Mouse (Mus musculus): ENCODE measurements at regions not wholly inside any gene's neighbourhood (a gene's known extent, or its start where the extent isn't known, plus 50 kb on each side); places are given as distances from the start of the nearest gene placed in this dataset.

DNA sequence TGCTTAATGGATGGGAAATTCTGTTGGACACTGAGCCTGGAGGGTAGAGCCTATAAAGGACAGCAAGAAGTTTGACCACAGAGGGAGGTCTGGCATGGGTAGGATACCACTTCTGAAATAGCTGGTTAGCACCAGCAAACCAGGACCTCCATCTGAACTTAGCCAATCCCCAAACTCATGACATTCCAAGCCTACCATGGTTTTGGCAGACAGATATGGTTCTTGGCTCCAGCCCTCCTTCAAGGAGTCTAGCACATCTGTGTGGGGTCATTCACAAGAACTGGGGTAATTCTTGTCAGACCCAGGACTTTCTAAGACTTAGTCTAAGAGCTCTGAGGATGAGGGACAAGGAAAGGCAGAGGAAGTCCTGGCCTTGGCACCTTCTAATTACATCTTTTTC is 187.7 kb downstream of the Phlda1 start:
- DNase-seq (ENCODE audit: low spot score in 2 of 2): no peak

DNA sequence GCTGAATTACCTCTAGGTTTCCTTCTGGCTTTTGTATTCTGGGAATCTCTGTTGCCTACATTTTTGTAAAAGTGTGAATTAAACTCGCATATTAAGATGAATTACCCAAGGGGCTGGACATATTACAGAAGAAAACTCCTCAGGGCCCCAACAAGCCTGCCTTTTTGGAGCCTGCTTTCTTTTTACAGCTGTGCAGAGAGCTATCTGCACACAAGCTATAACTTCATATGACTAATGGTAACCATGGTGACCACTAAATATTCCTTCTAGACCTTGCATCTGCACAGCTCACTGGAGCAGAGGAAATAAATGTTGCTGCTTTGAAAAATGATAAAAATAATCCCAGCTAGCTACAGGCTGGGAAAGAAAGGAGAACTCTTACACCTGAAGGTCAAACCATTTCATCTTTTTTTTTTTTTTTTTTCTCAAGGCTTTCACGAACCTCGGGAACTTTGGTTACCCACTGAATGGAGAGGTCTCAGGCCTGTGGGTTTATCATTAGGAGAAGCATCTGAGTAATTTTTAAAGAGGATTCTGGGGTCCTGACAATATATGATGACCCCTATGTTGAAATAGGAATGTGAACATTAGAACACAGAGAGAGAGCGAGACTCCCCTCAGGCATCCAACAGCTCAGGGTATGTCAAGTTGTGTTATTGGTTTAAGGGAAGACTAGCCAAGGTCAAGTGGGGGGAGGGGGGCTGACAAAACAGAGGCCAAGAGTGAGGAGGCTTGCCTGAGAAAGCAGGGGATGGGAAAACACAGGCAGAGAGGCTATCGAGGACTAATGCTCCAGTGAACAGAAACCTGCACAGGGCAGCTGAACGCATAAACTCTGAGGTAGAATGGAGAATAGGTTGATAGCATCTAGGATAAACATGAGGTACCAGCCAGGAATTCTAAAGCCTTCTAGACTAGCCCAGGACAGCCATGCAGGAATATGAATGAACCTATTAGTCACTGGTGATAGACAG is 188.4 kb downstream of the Phlda1 start:
- no peak for DNase-seq (ENCODE audit: low spot score in 2 of 2)

DNA sequence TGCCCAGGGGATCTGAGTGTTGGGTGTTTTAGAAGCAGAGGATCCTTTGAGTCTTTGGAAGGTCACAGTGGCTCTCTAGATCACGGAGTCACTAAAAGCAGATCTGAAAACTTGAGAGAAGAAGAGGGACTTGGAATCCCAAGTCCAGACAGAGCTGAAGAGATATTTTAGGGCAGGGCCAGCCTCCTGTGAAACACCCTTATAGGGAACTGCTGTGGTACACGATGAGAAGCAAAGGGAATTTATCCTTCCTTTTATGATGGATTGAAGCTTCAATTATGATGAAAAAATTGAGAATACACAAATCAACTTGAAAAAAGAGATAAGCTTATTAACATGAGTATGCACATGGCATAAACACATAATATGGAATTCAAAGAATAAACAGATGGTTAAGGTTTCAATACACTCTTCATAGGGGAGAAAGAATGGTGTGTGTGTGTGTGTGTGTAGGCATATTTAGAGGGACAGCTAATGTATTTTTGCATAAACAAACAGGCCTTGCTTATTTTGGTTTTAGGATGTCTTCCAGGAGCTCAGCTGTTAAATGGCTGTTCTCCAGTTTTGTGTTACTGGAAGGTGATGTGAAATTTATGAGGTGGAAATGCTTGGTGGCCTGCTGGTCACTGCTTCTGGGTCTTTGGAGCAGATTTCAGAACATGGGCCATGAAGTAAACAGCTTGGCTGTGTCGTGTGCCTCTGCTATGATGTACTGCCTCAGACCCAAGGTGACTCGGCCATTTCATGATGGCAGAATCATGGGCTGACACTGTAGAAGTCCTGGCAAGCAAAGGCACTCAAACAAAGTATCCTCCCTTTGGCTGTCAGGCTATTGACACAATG is 190.1 kb downstream of the Phlda1 start:
- no peak for DNase-seq (ENCODE audit: low spot score in 2 of 2)

DNA sequence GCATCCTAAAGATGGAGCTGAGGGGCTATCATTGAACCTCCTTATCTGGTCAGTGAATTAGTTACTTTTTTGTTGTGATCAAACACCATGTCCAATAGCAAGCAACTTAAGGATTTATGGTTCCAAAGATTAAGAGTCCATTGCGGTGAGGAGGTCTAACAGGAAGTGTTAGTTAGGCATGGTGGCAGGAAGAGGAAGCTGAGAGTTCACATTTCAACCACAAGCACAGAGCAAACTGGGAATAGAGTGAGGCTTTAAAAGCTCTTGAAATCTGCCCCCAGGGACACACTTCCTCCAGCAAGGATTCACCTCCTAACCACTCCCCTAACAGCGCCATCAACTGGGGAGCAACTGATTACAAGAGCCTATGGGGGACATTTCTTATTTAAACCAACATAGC is 190.9 kb downstream of the Phlda1 start:
- no peak for DNase-seq (ENCODE audit: low spot score in 2 of 2)

DNA sequence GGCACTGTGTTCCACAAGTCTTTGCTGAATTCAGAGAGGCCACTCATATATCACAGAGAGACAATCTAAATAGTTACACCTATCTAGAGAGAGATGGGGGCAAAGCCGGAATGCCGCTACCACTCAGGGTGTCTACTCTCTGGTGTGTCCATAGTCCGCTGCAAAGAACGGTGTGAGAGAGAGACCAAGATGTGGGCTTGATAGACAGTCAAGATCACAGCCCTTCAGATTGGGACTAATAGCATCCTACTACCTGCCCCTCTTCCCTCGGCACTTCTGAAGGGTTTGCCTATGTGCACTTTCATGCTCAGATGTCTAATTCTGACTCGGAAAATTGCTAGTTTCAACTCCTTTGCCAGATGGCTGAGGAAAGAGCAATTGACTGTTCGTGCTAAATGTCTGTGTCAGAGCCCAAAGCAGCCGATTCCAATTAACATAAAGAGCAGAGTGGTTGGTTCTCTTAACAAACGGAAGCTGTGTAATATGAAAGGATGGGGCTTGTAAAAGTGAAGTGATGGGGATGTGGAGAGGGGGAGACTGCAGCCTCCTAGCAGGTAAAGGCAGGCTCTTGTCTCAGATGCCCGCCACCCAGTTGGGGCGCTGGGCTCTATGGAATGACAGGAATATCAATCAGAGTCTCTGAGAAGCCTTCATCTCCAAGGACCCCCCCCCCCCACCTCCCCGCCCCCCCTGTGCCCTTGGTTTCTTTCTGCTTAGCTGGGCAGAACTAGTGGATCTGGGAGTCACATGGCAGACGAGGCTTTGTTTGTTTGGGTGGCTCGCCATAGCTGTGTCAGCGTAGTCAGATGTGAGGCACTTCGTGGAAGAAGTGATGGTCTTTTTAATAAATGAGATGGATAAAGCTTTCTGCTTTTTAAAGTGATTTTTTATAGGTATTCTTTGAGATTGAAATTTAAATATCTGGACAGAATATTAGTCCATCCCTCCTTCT is 193.7 kb downstream of the Phlda1 start:
- no peak for DNase-seq (ENCODE audit: low spot score in 2 of 2)

DNA sequence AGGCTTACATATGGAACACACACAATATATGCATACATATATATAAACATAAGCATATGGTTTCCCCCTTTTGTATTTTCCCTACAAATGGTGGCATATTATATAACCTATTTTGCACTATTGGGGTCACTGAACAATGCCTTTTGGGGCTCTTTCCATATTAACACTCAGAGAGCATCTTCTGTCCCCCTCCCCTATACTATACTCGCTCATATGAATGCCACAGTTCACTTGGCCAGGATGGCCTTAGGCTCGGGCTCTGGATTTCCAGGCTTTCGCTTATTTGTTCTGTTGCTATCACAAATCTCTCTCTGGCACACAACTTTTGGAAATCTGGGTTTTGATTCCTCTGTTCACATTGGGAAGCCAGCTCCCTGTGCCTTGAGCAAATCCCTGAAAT is 194.5 kb downstream of the Phlda1 start:
- DNase-seq (ENCODE audit: low spot score in 2 of 2): no peak

DNA sequence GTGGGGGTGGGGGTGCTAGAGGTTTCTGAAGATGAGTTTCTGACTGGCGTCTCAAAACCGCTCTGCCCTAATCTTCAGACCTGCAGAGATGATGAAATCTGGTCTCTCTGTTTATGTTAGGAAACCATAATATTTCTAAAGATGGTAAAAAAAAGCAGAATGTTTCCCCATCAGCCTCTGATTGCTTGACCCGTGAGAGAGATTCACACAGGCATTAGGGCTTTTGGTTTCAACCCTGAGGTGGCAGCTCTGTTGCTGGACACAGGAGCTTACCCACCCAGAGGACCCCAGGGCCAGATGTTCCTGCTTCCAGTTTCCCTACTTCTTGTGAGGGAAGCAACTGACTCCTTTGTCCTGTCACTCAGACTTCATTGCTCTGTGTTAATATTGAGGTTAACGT is 195.1 kb downstream of the Phlda1 start:
- DNase-seq (ENCODE audit: low spot score in 2 of 2): no peak

DNA sequence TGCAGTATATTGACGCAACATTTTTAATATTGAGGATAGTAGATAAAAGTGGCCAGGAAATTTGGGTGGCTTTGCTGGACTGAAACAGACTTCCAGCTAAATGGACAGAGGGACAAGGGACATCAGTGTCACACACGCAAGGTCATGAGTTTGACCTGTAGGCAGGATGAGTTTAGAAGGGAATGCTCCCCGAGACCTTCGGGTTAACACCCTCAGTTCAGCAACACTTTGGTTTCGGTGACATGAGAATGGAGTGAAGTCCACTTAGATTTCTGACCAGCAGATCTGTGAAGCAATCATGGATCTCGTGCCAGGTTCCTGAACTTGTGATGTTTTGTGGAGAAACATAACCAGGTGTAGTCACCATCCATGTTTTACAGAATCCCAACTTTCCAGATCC is 196.3 kb downstream of the Phlda1 start:
- no peak for DNase-seq (ENCODE audit: low spot score in 2 of 2)

DNA sequence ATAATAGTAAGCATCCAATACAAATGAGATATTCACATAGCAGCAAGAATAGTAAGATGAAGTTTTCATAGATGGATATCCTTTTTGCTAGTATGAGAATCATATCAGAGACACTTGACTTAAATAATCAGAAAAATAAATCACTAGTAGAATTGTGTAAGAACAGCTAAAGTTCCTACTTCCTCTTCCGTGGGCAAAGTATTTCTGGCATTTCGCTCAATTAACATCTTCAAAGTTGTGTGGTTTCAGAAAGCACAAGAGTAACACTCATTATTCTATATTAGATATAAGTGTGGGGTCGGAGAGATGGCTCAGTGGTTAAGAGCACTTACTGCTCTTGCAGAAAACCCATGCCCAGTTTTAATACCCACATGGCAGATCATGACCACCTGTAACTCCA is 197.4 kb downstream of the Phlda1 start:
- DNase-seq (ENCODE audit: low spot score in 2 of 2): no peak

DNA sequence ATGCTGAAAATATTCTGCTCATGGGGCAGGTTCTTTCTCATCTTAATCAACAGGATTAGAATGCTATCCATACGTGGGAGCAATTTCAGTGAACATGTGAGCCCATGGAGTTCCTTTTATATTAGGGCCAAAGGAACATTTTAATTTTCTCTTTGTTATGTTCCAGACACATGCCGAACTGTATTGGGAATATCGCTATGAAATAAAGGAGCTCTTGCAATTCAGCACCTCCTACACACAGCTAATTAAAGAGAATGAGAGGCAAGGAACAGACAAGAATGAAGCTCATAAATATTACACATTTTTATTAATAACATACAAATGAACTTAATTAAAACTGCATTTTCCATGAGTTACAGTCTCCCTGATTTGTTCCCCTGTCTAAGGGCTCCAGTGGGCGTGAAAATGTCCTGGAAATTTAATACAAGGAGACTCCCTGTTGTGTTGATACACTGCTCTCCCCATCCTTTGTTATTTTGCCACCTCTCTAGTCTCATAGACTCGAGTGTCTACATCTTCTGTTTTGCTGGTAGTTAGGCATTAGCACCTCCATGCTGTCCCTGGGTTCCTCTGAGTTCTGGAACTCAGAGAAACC is 205.5 kb downstream of the Phlda1 start:
- no peak for DNase-seq (ENCODE audit: low spot score in 2 of 2)

DNA sequence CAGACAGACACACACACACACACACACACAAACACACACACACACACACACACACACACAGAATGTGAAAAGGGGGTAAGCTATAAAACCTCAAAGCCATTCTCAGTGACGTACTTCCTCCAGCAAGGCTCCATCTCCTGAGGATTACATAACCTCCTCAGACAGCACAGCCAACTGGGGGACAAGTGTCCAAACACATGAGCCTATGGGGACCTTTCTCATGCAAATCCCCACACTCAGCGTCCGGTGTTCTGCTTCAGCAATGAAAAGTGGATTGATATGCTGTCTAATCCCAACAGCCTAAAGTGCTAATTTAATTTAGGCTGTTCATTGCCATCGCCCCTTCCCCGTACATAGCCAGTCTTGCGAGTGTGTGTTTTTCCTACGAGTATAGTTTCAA is 206.9 kb downstream of the Phlda1 start:
- DNase-seq (ENCODE audit: low spot score in 2 of 2): no peak

DNA sequence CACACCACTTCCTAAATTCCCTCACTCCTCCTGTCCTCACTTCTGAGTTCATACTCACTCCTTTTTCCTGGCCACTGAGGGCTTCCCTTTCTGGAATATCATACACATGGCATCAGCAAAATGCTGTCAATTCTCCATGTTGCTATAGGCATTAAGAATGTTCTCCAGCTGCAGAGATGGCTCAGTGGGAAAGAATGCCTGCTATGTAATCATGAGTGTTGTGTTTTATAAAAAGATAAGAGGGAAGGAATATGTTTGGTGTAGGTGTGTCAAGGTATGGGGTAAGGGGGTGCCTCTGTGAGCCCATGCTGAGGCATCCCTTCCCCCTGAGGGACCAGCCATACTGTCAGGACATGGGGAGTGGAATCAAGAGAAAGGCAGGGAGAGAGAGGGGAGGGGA is 207.6 kb downstream of the Phlda1 start:
- DNase-seq (ENCODE audit: low spot score in 2 of 2): no peak

DNA sequence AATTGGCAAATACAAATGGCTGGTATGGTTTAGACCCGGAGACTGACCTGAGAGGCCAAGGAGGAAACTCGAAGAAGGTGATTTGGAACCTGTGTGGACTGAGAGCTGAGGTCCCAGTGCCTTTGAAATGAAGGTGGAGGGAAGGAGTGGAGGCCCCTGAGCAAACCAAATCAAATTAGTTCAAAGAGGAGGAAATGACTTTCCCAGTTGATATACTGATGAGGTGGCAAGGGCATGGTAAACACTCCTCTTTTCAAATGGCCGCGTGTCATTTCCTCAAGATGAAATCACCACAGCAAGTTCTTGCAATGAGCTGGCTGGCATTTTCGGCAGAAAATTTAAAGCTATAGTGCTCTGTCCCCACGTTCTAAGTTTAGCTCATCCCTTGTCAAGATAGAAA is 209.1 kb downstream of the Phlda1 start:
- no peak for DNase-seq (ENCODE audit: low spot score in 2 of 2)

DNA sequence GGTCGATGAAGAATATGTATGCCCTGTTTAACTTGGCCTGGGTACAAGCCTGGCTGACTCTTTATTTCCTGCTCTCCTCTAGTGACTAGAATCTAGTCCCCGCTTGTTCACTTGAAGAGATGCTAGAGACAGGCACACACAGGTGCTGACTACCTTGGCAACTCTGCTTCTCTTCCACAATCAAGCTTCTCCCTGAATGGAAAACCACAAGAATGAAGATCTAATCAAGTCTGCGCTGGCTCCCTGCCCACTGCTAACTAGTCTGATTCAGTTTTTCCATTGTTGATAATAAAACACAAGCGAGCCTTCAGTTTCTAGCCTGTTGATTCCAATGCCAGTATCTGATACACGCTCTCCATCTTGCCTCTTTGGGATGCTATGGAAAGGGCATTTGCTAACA is 213.5 kb downstream of the Phlda1 start:
- DNase-seq (ENCODE audit: low spot score in 2 of 2): peak in 1 of 2 experiments; percentile 10

DNA sequence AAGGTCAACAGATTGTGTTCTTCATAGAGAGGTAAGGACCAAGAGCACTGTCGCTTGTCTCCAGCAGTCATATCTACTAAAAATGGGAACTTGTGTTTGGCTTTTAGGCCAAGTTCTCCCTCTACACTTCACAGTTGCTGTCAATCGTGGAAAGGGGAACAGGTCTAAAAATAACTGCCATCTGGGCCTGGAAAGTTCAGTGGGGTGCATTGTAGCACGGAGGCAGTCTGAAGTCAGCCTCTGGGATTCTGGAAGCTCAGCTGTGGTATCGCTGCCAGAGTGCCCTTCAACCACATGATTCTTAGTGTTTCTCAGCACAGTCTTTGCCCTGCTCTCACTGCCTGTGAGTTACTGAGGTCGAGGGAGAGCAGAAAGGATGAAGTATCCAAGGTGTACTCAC is 215.0 kb downstream of the Phlda1 start:
- DNase-seq (ENCODE audit: low spot score in 2 of 2): no peak

DNA sequence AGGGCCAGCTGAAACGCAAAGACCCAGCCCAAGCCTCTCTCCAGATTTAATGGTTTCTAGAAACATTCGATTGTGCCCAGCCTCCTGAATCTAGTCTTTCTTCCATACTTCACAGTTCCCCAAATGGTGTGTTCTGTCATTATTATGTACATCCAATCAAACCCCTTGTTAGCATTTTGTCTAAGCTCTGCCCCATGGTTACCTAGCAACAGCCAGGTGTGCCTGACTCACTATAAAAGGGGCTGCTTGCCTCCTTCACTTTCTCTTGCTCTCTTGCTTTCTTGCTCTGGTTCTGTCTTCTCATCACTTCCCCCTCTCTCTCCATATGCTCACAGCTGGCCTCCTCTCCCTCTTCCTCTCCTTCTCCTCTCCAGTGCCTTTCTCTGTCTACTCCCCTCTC is 217.8 kb downstream of the Phlda1 start:
- DNase-seq (ENCODE audit: low spot score in 2 of 2): no peak

DNA sequence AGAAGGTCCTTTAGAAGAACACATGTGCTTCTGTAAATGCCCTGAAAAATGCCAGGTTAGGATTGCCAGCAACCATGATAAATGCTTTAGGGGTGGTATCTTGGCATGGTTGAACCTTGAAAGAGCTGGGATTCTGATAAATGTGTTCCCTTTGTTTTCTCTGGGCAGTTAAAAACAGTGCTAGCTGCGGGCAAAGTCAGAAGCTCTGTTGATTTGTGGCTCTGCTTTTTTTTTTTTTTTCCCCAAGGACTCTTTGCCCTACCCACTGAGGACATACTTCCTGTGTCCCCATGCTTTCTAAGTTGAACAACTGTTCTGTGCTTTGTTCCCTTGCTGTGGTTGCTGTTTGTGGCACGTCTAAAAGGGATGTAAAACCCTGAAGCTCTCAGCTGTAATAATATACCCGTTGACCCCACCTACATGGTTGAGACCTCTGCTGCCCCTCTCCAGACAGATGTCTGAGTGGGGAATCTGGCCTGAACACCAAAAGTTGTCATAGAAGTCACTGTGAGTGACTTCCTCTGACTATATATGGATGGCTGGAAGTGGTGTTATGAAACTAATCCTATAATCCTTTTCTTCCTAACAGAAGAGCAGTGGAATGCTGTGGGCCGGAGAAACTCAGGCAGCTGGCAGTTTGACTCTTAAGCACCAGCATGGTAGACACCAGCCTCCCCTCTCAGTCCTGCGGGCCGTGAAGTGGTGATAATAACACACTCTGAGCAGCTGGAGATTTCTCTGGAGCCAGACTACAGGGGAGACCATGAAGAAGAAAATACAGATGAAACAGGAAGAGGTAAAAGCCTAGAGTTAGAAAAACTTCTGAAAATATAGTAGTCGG is 218.7 kb downstream of the Phlda1 start:
- DNase-seq (ENCODE audit: low spot score in 2 of 2): no peak

DNA sequence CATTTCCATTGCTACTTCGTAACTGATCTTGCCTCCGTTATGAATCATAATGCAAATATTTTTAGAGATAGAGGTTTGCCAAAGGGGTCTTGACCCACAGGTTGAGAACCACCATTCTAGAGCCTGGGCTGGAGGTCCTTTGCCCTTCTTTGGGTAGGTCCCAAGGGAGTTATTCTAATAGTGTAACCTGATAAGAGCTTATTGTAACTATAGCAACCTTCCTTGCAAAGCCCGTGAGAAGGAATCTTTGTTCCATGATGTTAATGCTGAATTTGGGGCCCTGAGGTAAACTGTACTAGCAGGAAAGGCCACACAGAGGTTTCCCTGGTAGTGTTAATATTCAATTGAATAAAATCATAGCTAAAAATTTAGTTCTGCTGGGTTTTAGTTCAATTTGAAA is 229.9 kb downstream of the Phlda1 start:
- no peak for DNase-seq (ENCODE audit: low spot score in 2 of 2)

DNA sequence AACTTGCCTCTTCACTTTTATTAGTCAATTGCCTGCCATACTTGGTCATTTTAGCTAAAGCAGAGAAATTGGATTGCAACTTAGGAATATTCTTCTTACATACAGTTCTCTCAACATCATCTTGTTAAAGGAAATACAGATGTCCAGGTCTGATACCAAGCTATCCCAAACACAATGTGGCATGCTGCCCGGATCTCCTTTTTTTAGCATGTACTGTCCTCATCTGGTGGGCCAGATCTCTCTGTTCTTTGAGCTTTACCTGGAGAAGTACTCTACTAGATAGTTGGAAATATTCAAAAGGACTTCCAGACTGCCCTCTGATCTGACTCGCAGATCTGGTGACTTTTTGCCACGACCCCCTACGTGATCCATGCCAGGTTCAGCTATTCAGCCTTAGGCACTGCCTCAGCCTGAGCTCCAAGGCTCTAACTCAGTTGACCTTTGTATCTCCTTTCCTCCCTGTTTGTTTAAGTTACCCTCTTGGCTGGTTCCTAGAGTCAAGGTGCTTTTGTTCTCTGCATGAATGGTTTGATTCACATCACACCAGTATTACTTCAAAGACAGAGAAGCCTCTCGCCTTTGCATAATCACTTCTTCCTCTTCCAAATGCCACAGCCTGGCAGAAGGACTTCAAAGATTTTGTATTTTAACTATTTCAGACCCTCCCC is 232.9 kb upstream of the Krr1 start:
- no peak for DNase-seq (ENCODE audit: low spot score in 2 of 2)
